Mouse (Mus musculus) testis, adult 2 months (tissue): ENCODE measurements at regions not wholly inside any gene's neighbourhood (a gene's known extent, or its start where the extent isn't known, plus 50 kb on each side); places are given as distances from the start of the nearest gene placed in this dataset.

Source experiments
- H3K27ac ChIP-seq: fragments of 200-500 bp; 2 replicates; pipeline ENCODE4 v1.5.1; 2012; ENCODE audit warnings: low read depth, low read length; ENCODE audit not compliant: control insufficient read depth, insufficient read depth
- H3K27me3 ChIP-seq: fragments of 200-500 bp; 2 replicates; pipeline ENCODE4 v1.6.1; 2012; ENCODE audit warnings: mild to moderate bottlenecking, low read length, moderate library complexity; ENCODE audit not compliant: control insufficient read depth, insufficient read depth
- H3K36me3 ChIP-seq: fragments of 200-500 bp; 2 replicates; pipeline ENCODE4 v1.6.1; 2012; ENCODE audit warnings: mild to moderate bottlenecking, low read length; ENCODE audit not compliant: control insufficient read depth, insufficient read depth
- H3K4me1 ChIP-seq: fragments of 200-500 bp; 2 replicates; pipeline ENCODE4 v1.6.1; 2012; ENCODE audit warnings: low read length; ENCODE audit not compliant: control insufficient read depth, insufficient read depth
- H3K4me3 ChIP-seq: fragments of 200-500 bp; 2 replicates; pipeline ENCODE4 v1.5.1; 2012; ENCODE audit warnings: low read depth, mild to moderate bottlenecking, low read length, moderate library complexity, mixed read lengths; ENCODE audit not compliant: control insufficient read depth
- CTCF ChIP-seq: fragments of 200-500 bp; IDR thresholded peaks from 2 replicates; pipeline ENCODE4 v1.5.1; 2012; ENCODE audit warnings: low read depth, mild to moderate bottlenecking, inconsistent platforms, low read length, moderate library complexity; ENCODE audit not compliant: control insufficient read depth, insufficient read depth, insufficient replicate concordance
- POLR2A ChIP-seq: fragments of 200-500 bp; IDR thresholded peaks from 2 replicates; pipeline ENCODE4 v1.6.1; 2012; ENCODE audit warnings: low read depth, mild to moderate bottlenecking, inconsistent platforms, low read length, moderate library complexity; ENCODE audit not compliant: control insufficient read depth

DNA sequence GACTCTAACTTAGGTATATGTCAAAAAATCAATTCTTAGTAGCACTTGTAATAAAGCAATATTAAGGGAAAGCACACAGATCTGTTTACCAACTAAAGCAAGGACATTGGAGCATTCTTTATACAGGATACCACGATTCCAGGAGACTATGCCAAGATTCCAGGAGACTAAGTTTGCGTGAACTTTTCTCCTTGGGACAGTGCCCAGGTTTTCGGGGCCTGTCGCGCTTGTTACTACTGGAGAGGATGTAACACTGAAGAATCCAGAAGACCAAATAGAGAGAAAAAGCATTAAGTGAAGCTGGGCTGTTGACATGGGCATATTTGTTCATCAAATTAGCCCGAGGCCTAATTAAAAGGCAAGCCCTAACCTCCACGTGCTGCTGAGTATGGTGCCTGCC is 100.3 kb upstream of the Tmprss15 start:
- H3K27ac ChIP-seq: no peak overlapping the region
- no peaks in the 10 kb centered on the region for H3K4me1 ChIP-seq
- no peaks in the 10 kb centered on the region for H3K36me3 ChIP-seq
- TF ChIP-seq POLR2A: no peak
- no peak for TF ChIP-seq CTCF
- H3K4me3 ChIP-seq: no peak overlapping the region
- H3K27me3 ChIP-seq: no peaks in the 10 kb centered on the region

DNA sequence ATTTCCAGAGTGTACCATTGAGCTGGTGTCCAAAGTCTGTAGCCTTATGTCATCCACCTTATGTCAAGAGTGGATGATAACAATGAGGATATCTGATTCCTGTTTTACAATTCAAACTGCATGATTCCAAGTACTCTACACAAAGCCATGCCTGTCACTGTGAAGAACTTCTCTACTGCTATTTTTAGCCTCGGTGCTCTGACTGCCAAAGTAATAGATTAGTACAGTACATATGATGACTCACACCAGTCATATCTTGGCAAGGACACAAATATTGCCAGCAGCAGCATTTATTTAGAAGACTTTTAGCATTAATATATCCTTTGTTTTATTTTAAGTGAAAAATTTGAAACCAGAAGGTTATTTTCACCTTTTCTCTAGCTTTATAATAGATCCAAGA is 95.6 kb upstream of the Tmprss15 start:
- H3K36me3 ChIP-seq: no peaks in the 10 kb centered on the region
- no peaks in the 10 kb centered on the region for H3K27me3 ChIP-seq
- H3K4me3 ChIP-seq: no peak overlapping the region
- TF ChIP-seq POLR2A: no peak
- no peak for TF ChIP-seq CTCF
- no peaks in the 10 kb centered on the region for H3K4me1 ChIP-seq
- H3K27ac ChIP-seq: no peak overlapping the region

DNA sequence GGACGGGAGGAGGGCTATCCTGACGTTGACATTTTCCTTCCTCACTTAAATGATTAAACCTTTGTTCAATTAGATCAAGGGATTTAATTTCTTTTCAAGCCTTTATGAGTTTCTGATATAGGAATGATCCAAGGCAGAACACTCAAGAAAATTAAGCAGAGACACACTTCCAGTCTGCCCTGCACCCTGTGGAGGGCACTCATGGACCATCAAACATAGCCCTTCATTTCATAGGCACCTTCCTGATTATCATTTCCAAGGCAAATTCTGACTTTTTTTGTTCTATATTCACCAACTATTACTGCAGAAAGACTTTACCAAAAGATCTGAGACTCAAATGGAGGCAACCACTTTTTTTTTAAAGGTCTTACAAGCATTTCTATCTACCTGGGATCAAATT is 91.6 kb upstream of the Tmprss15 start:
- Histone ChIP-seq H3K36me3 (no peaks in the 10 kb centered on the region), H3K27ac (no peak overlapping the region), H3K27me3 (no peaks in the 10 kb centered on the region), H3K4me1 (no peaks in the 10 kb centered on the region; the same call in 1 of the 2 replicates), H3K4me3 (no peak overlapping the region)
- TF ChIP-seq CTCF (no peak), POLR2A (no peak)

DNA sequence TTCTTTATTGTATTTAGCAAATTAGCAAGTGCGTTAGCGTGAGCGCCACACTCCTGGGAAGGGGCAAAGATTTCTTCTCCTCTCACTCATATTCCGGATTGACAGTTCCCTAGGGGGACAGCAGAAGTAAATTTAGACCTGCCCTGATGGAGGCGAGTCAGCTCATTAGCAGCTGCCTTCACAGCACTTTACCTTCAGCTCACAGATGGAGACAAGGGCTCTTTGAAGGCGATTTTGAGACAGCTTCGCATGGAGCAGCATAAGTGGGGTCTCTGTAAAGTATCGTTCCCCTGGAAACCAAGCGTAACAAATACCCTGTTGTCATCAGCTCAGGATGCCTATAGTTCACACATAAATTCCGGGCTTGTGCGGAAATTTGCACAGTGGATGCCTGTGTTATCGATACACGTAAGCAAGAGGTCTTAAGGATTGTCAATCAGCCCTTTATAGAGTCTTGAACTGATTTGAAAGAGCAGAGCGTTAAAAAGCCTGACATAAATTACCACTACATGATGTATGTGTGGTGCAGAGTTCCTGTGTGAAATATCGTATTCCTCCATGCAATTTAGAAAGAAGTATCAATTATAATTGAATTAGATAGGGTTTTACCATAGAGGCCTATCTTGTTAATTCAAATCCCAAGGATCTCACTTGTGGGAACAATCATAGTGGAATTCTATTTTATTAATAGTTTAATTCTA is 86.6 kb upstream of the Tmprss15 start:
- H3K4me1 ChIP-seq: no peaks in the 10 kb centered on the region; the same call in 1 of the 2 replicates
- H3K27me3 ChIP-seq: no peaks in the 10 kb centered on the region
- no peaks in the 10 kb centered on the region for H3K36me3 ChIP-seq
- H3K27ac ChIP-seq: no peak overlapping the region
- TF ChIP-seq CTCF: no peak
- TF ChIP-seq POLR2A: no peak
- no peak overlapping the region for H3K4me3 ChIP-seq

DNA sequence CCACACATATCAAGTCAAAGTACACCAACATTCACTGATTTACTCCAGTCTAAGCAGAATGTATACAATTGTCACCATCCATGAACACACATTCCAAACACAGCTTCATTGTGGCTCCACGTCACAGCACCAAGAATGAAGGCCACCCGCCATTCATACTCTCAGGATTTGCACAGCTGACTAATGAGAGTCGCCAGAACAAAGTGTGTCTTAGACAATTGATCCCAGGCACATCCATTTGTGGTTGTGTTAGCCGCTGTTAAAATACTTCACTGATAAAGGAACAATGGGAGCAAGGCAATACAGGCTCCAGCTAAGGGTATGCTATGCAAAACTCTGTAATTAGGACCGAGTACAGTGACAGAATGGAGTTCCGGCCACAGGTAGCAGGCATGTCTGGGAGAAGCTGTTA is 85.9 kb upstream of the Tmprss15 start:
- no peak for TF ChIP-seq POLR2A
- TF ChIP-seq CTCF: no peak
- Histone ChIP-seq H3K27me3 (no peaks in the 10 kb centered on the region), H3K4me1 (no peaks in the 10 kb centered on the region; the same call in 1 of the 2 replicates), H3K27ac (no peak overlapping the region), H3K4me3 (no peak overlapping the region), H3K36me3 (no peaks in the 10 kb centered on the region)

DNA sequence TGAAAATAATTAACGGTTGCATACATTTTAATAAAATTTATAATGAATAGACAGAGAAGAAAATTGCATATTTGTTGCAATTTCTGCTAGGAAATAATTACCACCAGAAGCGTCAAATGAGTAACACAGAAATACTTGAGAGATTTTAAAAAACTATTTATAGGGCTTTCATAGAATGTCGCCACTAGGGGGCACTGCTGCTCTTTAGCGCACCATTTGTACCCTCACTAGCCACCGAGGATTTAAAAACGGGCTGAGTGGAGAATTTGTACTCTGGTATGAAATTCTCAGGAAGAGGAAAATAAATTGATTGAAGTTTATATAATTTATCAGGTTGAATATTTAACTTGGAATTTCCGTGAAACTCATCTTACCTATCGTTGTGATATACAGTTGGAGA is 77.3 kb upstream of the Tmprss15 start:
- H3K27ac ChIP-seq: no peak overlapping the region
- H3K36me3 ChIP-seq: no peaks in the 10 kb centered on the region
- H3K4me1 ChIP-seq: no peaks in the 10 kb centered on the region
- TF ChIP-seq POLR2A (no peak), CTCF (no peak)
- no peaks in the 10 kb centered on the region for H3K27me3 ChIP-seq
- no peak overlapping the region for H3K4me3 ChIP-seq

DNA sequence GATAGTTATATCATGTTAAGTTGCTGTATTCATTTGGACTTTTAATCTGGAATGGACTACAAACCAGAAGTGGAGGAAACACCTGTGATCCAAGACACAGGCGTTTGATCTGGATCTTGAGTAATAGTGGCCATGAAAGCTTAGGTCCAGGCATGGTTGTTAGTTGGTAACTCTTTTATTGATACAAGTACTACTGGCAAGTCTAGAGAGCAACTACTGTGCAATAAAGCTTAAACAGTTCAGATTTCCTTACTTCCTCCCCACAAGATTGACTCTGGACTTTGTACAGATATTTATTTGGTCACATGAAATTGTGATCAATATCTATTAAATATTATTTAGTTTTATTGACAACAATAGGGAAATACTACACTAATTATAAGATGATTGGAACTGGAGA is 51.9 kb upstream of the Tmprss15 start:
- Histone ChIP-seq H3K4me1 (no peaks in the 10 kb centered on the region), H3K27ac (no peak overlapping the region), H3K27me3 (no peaks in the 10 kb centered on the region), H3K4me3 (no peak overlapping the region), H3K36me3 (no peaks in the 10 kb centered on the region)
- no peak for TF ChIP-seq CTCF
- TF ChIP-seq POLR2A: no peak
